27 mouse cellular contexts compared by ENCODE assay signal in genomic region chr14:29023246-29023645, GRCm38 (mm10). TPM values are rescaled to one million over a fixed set of nuclear protein-coding genes. Genes with fewer than 3 reads are reported as not detected.
DNase-seq lines count a peak whose midpoint lies in the region.
"Had no signal": no experiment of that assay in that cellular context is flagged by ENCODE, and none has a peak within 500 bp of the region (broad histone marks: within the 10 kb centered on the region; RNA-seq: fewer than 3 reads in every experiment).

No protein-coding gene starts in this region.

- H3K9me3 ChIP-seq in heart, embryonic 10.5 days = no peaks in the 10 kb centered on the region
- H3K9me3 ChIP-seq: embryonic facial prominence, embryonic 12.5 days; forebrain, embryonic 12.5 days; heart, embryonic 15.5 days; hindbrain, embryonic 13.5 days had no signal

- H3K36me3 ChIP-seq in heart, embryonic 10.5 days = no peaks in the 10 kb centered on the region
- H3K36me3 ChIP-seq: embryonic facial prominence, embryonic 12.5 days; forebrain, embryonic 12.5 days; G1E; heart, embryonic 15.5 days; hindbrain, embryonic 13.5 days had no signal

- no peak overlapping the region for H3K27ac ChIP-seq in heart, embryonic 10.5 days
- H3K27ac ChIP-seq: embryonic facial prominence, embryonic 12.5 days; forebrain, embryonic 12.5 days; heart, embryonic 15.5 days; hindbrain, embryonic 13.5 days; hindbrain, postnatal 0 days had no signal

- intact Hi-C loops in gastrocnemius, postnatal 14 days (cut with DNase I; ENCODE audit: low total_unique reads) = no loop called here
- intact Hi-C loops in heart, postnatal 14 days (cut with DNase I) = no loop called here

- WGBS in heart, embryonic 10.5 days = 89% methylated on average over 4 of the region's 4 CpGs

- peaks cover 15% of the 10 kb centered on the region for H3K4me1 ChIP-seq in heart, embryonic 10.5 days

- DNase-seq in gastrocnemius, postnatal 25 days = peak; percentile 17
- no peak for DNase-seq in gastrocnemius, postnatal 14 days
- peak; percentile 48 for DNase-seq in heart, adult 8-10 months (ENCODE audit: low spot score)
- no peak for DNase-seq in heart, embryonic 10.5 days (ENCODE audit: low spot score)
- peak; percentile 5 for DNase-seq in NIH3T3 (ENCODE audit: low read depth)
- peak; percentile 38 to 47 for DNase-seq in heart, postnatal 14 days
- no peak for DNase-seq in adrenal gland, adult (ENCODE audit: inconsistent age in 2 of 2, low spot score in 1 of 2)
- DNase-seq in frontal cortex, adult 2 months (ENCODE audit: extremely low spot score in 1 of 2, low spot score in 1 of 2) = no peak
- DNase-seq: adrenal gland, adult 2 months; adrenal gland, postnatal 25 days; B cell, adult 2 months; cerebellum, adult 2 months; cerebellum, postnatal 14 days; embryo, embryonic 11 days; kidney, adult 11 months had no signal

- H3K4me3 ChIP-seq in heart, embryonic 10.5 days = no peak overlapping the region
- H3K4me3 ChIP-seq: embryonic facial prominence, embryonic 12.5 days; forebrain, embryonic 12.5 days; heart, embryonic 15.5 days; hindbrain, embryonic 13.5 days had no signal

- H3K27me3 ChIP-seq in heart, embryonic 10.5 days (ENCODE audit: insufficient read depth, poor library complexity, severe bottlenecking) = no peaks in the 10 kb centered on the region
- H3K27me3 ChIP-seq: forebrain, embryonic 12.5 days; heart, embryonic 15.5 days; hindbrain, embryonic 13.5 days had no signal

RNA-seq across cellular contexts. Expression of gene Lrtm1, which starts 5.2 kb away (rescaled TPM):
- 10 to 100 TPM; 27.1 to 34.6 TPM for total RNA-seq in gastrocnemius, postnatal 25 days (2021)
- 10 to 100 TPM; 23.4 to 35.1 TPM for total RNA-seq in gastrocnemius, postnatal 14 days (2021)
- 100 to 1,000 TPM; 187 to 250 (median 230) TPM for total RNA-seq in heart, adult 8-10 months (2022)
- polyA plus RNA-seq in heart, embryonic 10.5 days (2016; fragmentation: Nextera tagmentation; extraction: Ambion mirVana) = 0.58 and 1.3 TPM in 2 replicates
- total RNA-seq in heart, postnatal 14 days (2021) = 100 to 1,000 TPM; 149 to 157 TPM
- polyA plus RNA-seq in frontal cortex, adult 2 months (2012; rRNA removed) = not detected in 2 replicates
- total RNA-seq: common myeloid progenitor, adult 5-6 weeks; hematopoietic stem cell, adult 5-6 weeks had no signal
- polyA plus RNA-seq: activated CD4-positive, CD25-positive, alpha-beta regulatory T cell, adult 4 months; CD4-positive, CD25-positive, alpha-beta regulatory T cell, adult 4 months; cerebellum, adult 2 months; G1E; intestine, embryonic 14.5 days; Patski had no signal

Comparison
In these comparisons a context has a peak if more than half of its experiments do, and no peak if none do; other contexts are left out.
1. DNase-seq: peak in gastrocnemius, postnatal 25 days (single experiment), heart, adult 8-10 months (single experiment), NIH3T3 (single experiment) and heart, postnatal 14 days (2 of 2); none in gastrocnemius, postnatal 14 days (single experiment), heart, embryonic 10.5 days (single experiment), adrenal gland, adult (0 of 2) and frontal cortex, adult 2 months (0 of 2).
2. RNA of gene Lrtm1, which starts 5.2 kb away (total RNA-seq): 187 to 250 TPM in heart, adult 8-10 months and 149 to 157 TPM in heart, postnatal 14 days; 23.4 to 35.1 TPM in gastrocnemius, postnatal 14 days and 27.1 to 34.6 TPM in gastrocnemius, postnatal 25 days; every median in the first group is over 4 times any median in the second.